ENCODE assay signal across 10 mouse cellular contexts in the genomic region with DNA sequence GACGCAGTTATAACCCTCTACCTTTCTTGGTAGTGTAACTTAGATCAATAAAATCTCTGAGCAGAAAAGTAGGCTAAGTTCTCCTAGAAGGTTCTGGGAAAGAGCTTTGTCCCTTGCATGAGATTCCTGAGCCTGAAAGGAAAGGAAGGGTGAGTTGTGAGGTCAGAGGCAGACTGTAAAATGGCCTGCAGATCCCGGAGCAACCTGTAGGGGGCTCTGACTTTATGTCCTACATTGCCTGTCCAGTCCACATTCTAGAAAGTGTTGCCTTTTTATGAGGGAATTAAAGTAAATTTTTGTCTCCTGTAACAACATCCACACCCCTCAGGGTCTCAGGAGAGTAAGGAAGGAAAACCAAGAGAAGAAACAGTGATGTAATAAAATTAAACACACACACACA.
DNase-seq lines count a peak whose midpoint lies in the region; ATAC-seq lines count a peak whose summit lies in the region.
"Had no signal": no experiment of that assay in that cellular context is flagged by ENCODE, and none has a peak within 500 bp of the region (broad histone marks: within the 10 kb centered on the region; RNA-seq: fewer than 3 reads in every experiment).

No protein-coding gene starts in this region.

- no peak overlapping the region for H3K27ac ChIP-seq in hindbrain, embryonic 11.5 days (ENCODE audit: low read depth, low read length)
- H3K27ac ChIP-seq in hindbrain, embryonic 14.5 days = no peak overlapping the region
- H3K27ac ChIP-seq: midbrain, embryonic 15.5 days had no signal

- H3K9me3 ChIP-seq in hindbrain, embryonic 11.5 days (ENCODE audit: control insufficient read depth, low read length) = no peaks in the 10 kb centered on the region
- H3K9me3 ChIP-seq in hindbrain, embryonic 14.5 days (ENCODE audit: control insufficient read depth, low read length) = 0 out of 2 replicates have a peak, but pooled peaks cover 4% of the 10 kb centered on the region
- H3K9me3 ChIP-seq: midbrain, embryonic 15.5 days had no signal

- DNase-seq in hindbrain, embryonic 11.5 days (ENCODE audit: low spot score) = peak; percentile 57
- DNase-seq in hindbrain, embryonic 14.5 days (ENCODE audit: low spot score) = no peak
- DNase-seq in thymus, postnatal 4 days = peak; percentile 15
- no peak for DNase-seq in thymus, postnatal 14 days
- DNase-seq in testis, postnatal 10 days (ENCODE audit: low spot score) = peak; percentile 49
- DNase-seq in spleen, adult 18-20 months = no peak

- 77% methylated on average over 2 of the region's 2 CpGs for WGBS in hindbrain, embryonic 11.5 days
- 72% methylated on average over 2 of the region's 2 CpGs for WGBS in hindbrain, embryonic 14.5 days

- no peaks in the 10 kb centered on the region for H3K27me3 ChIP-seq in hindbrain, embryonic 11.5 days (ENCODE audit: control insufficient read depth, insufficient read depth, low read length)
- no peaks in the 10 kb centered on the region for H3K27me3 ChIP-seq in hindbrain, embryonic 14.5 days (ENCODE audit: control insufficient read depth, insufficient read depth, low read length)
- H3K27me3 ChIP-seq: midbrain, embryonic 15.5 days had no signal

- H3K4me3 ChIP-seq in hindbrain, embryonic 11.5 days (ENCODE audit: low read depth, low read length) = no peak overlapping the region
- no peak overlapping the region for H3K4me3 ChIP-seq in hindbrain, embryonic 14.5 days (replicated peaks; ENCODE audit: low read length)
- H3K4me3 ChIP-seq: midbrain, embryonic 15.5 days had no signal

- no peaks in the 10 kb centered on the region for H3K4me1 ChIP-seq in hindbrain, embryonic 11.5 days (replicated peaks; ENCODE audit: control insufficient read depth, insufficient read depth, low read length)
- no peaks in the 10 kb centered on the region for H3K4me1 ChIP-seq in hindbrain, embryonic 14.5 days (replicated peaks; ENCODE audit: control insufficient read depth, insufficient read depth, low read length)
- H3K4me1 ChIP-seq: midbrain, embryonic 15.5 days had no signal

- H3K9ac ChIP-seq in hindbrain, embryonic 11.5 days (ENCODE audit: low read depth, low read length) = no peak overlapping the region
- H3K9ac ChIP-seq in hindbrain, embryonic 14.5 days = no peak overlapping the region
- H3K9ac ChIP-seq: midbrain, embryonic 15.5 days had no signal

- H3K36me3 ChIP-seq in hindbrain, embryonic 11.5 days (ENCODE audit: control insufficient read depth, insufficient read depth, low read length) = no peaks in the 10 kb centered on the region
- H3K36me3 ChIP-seq in hindbrain, embryonic 14.5 days (replicated peaks; ENCODE audit: control insufficient read depth, insufficient read depth) = no peaks in the 10 kb centered on the region
- H3K36me3 ChIP-seq: midbrain, embryonic 15.5 days had no signal

- H3K4me2 ChIP-seq in hindbrain, embryonic 11.5 days (replicated peaks; ENCODE audit: low read depth, low read length) = no peak overlapping the region
- H3K4me2 ChIP-seq in hindbrain, embryonic 14.5 days (replicated peaks) = no peak overlapping the region
- H3K4me2 ChIP-seq: midbrain, embryonic 15.5 days had no signal

- ATAC-seq in hindbrain, embryonic 11.5 days (ENCODE audit: low FRiP score) = no peak
- no peak for ATAC-seq in hindbrain, embryonic 14.5 days (ENCODE audit: low FRiP score)
- peak; percentile 56; the same call in 1 of the 2 replicates for ATAC-seq in common myeloid progenitor, adult 5-6 weeks (replicated peaks; ENCODE audit: low read depth, poor library complexity, severe bottlenecking)
- no peak for ATAC-seq in erythroid progenitor cell, adult 5-6 weeks (replicated peaks; ENCODE audit: low FRiP score, poor library complexity, severe bottlenecking)
- ATAC-seq: intestine, embryonic 16.5 days; midbrain, embryonic 15.5 days had no signal

Comparison
In these comparisons a context has a peak if more than half of its experiments do, and no peak if none do; other contexts are left out.
1. DNase-seq: peak in hindbrain, embryonic 11.5 days (single experiment), thymus, postnatal 4 days (single experiment) and testis, postnatal 10 days (single experiment); none in hindbrain, embryonic 14.5 days (single experiment), thymus, postnatal 14 days (single experiment) and spleen, adult 18-20 months (0 of 2).